Mouse (Mus musculus): Measurements from ENCODE around the gene Leo1. TPM values are rescaled to one million over a fixed set of nuclear protein-coding genes. Genes with fewer than 3 reads are reported as not detected.

The Leo1 gene
- polyA plus RNA-seq, 1 experiment from 2014 or later = 32.0 TPM

GRCm38 (mm10) chr9:75511236-75511939, 70.1 kb downstream of the Leo1 start:
- Histone ChIP-seq H3K27ac (ENCODE audit: low read length) (no peak overlapping the region), H3K9ac (ENCODE audit: low read length) (no peak overlapping the region), H3K4me3 (ENCODE audit: low read length) (no peak overlapping the region), H3K4me2 (ENCODE audit: low read depth, low read length) (no peak overlapping the region), H3K27me3 (ENCODE audit: control insufficient read depth, insufficient read depth, low read length) (no peaks in the 10 kb centered on the region), H3K36me3 (ENCODE audit: control insufficient read depth, insufficient read depth) (peaks cover 37% of the 10 kb centered on the region), H3K9me3 (replicated peaks; ENCODE audit: control insufficient read depth, low read length) (0 out of 2 replicates have a peak, but pooled peaks cover 2% of the 10 kb centered on the region), H3K4me1 (ENCODE audit: control insufficient read depth, insufficient read depth, low read length) (no peaks in the 10 kb centered on the region)
- ATAC-seq (replicated peaks; ENCODE audit: extremely low read depth, insufficient read depth, low FRiP score) = no peak; the same call in 1 of the 2 replicates
- WGBS = 48% methylated on average over 8 of the region's 8 CpGs

- peaks cover 14% of the 10 kb centered on the region; the same call in 1 of the 2 replicates for H3K36me3 ChIP-seq (ENCODE audit: control insufficient read depth, insufficient read depth)
These were observed 74.3 kb downstream of the Leo1 start for GRCm38 (mm10) chr9:75515464-75516113.

More at GRCm38 (mm10) chr9:75515464-75516113, 74.3 kb downstream of the Leo1 start:
- WGBS = 56% methylated on average over 12 of the region's 12 CpGs
- 0 out of 2 replicates have a peak, but pooled peaks cover 2% of the 10 kb centered on the region for H3K9me3 ChIP-seq (replicated peaks; ENCODE audit: control insufficient read depth, low read length)
- H3K4me2 ChIP-seq (ENCODE audit: low read depth, low read length) = no peak overlapping the region
- H3K9ac ChIP-seq (ENCODE audit: low read length) = no peak overlapping the region
- H3K27me3 ChIP-seq (ENCODE audit: control insufficient read depth, insufficient read depth, low read length) = no peaks in the 10 kb centered on the region
- no peak overlapping the region for H3K27ac ChIP-seq (ENCODE audit: low read length)
- no peaks in the 10 kb centered on the region for H3K4me1 ChIP-seq (ENCODE audit: control insufficient read depth, insufficient read depth, low read length)
- no peak overlapping the region for H3K4me3 ChIP-seq (ENCODE audit: low read length)
- ATAC-seq (replicated peaks; ENCODE audit: extremely low read depth, insufficient read depth, low FRiP score) = peak; percentile 37; the same call in 1 of the 2 replicates

Other genes starting within 250 kb of the Leo1 start
- gene Myo5c, start 209.5 kb upstream of the Leo1 start, polyA plus RNA-seq (2015; fragmentation: Nextera tagmentation; extraction: Ambion mirVana) = 2.5 and 4.7 TPM in 2 replicates
- gene Gnb5, start 135.2 kb upstream of the Leo1 start, polyA plus RNA-seq (2015; fragmentation: Nextera tagmentation; extraction: Ambion mirVana) = 62.6 and 66.9 TPM in 2 replicates
- gene Bcl2l10, start 93.8 kb upstream of the Leo1 start, polyA plus RNA-seq (2015; fragmentation: Nextera tagmentation; extraction: Ambion mirVana) = not detected in 2 replicates
- 35.8 and 41.6 TPM in 2 replicates for gene Mapk6, start 31.5 kb upstream of the Leo1 start, polyA plus RNA-seq (2015; fragmentation: Nextera tagmentation; extraction: Ambion mirVana)
- 90.3 and 91.7 TPM in 2 replicates for gene Tmod3, start 118.1 kb downstream of the Leo1 start, polyA plus RNA-seq (2015; fragmentation: Nextera tagmentation; extraction: Ambion mirVana)
- 5.8 TPM in 2 replicates for gene Tmod2, start 169.8 kb downstream of the Leo1 start, polyA plus RNA-seq (2015; fragmentation: Nextera tagmentation; extraction: Ambion mirVana)
- 18.7 and 20.8 TPM in 2 replicates for gene Lysmd2, start 184.2 kb downstream of the Leo1 start, polyA plus RNA-seq (2015; fragmentation: Nextera tagmentation; extraction: Ambion mirVana)
- gene Scg3, start 242.5 kb downstream of the Leo1 start, polyA plus RNA-seq (2015; fragmentation: Nextera tagmentation; extraction: Ambion mirVana) = 0.07 and 0.41 TPM in 2 replicates

Measured in heart, embryonic 16.5 days (tissue).